Mouse (Mus musculus) thymus, postnatal 10 days (tissue): ENCODE data around the gene Hand2.

ENCODE experiments used
- DNase-seq, 2 experiments: peaks; one replicate each; pipeline ENCODE4 v3.0.0; 2021; ENCODE audit warnings: low spot score in 2 of 2

Gene Hand2

GRCm38 (mm10) chr8:57320851-57321743, at the start of gene Hand2:
Gene Hand2, plus strand, starts transcription at chr8:57320983.
- no peak for DNase-seq

GRCm38 (mm10) chr8:57273055-57273454, 47.7 kb upstream of the Hand2 start:
- DNase-seq, result no peak

- DNase-seq, result no peak
Observed at GRCm38 (mm10) chr8:57293441-57293840, 27.3 kb upstream of the Hand2 start.

- DNase-seq, result no peak
Observed at GRCm38 (mm10) chr8:57303513-57303912, 17.3 kb upstream of the Hand2 start.

GRCm38 (mm10) chr8:57304944-57305343, 15.8 kb upstream of the Hand2 start:
- peak in 1 of 2 experiments; percentile 18 for DNase-seq

GRCm38 (mm10) chr8:57306441-57306840, 14.3 kb upstream of the Hand2 start:
- no peak for DNase-seq

- DNase-seq, result no peak
Observed at GRCm38 (mm10) chr8:57309844-57310485, 10.8 kb upstream of the Hand2 start.

GRCm38 (mm10) chr8:57312031-57312981, 8.5 kb upstream of the Hand2 start:
- DNase-seq, result no peak

GRCm38 (mm10) chr8:57313583-57313982, 7.2 kb upstream of the Hand2 start:
- no peak for DNase-seq

- no peak for DNase-seq
Observed at GRCm38 (mm10) chr8:57314216-57314615, 6.6 kb upstream of the Hand2 start.

GRCm38 (mm10) chr8:57315471-57315870, 5.3 kb upstream of the Hand2 start:
- no peak for DNase-seq

GRCm38 (mm10) chr8:57317107-57317506, 3.7 kb upstream of the Hand2 start:
- no peak for DNase-seq

GRCm38 (mm10) chr8:57317890-57318480, 2.8 kb upstream of the Hand2 start:
- no peak for DNase-seq

GRCm38 (mm10) chr8:57319092-57319980, 1.4 kb upstream of the Hand2 start:
- no peak for DNase-seq

- no peak for DNase-seq
Observed at GRCm38 (mm10) chr8:57319981-57320585, 700 bp upstream of the Hand2 start.

- DNase-seq, result no peak
Observed at GRCm38 (mm10) chr8:57321898-57322895, 1.4 kb downstream of the Hand2 start.

- no peak for DNase-seq
Observed at GRCm38 (mm10) chr8:57322961-57323941, 2.5 kb downstream of the Hand2 start.

- DNase-seq, result no peak
Observed at GRCm38 (mm10) chr8:57324091-57324490, 3.3 kb downstream of the Hand2 start.
